Mouse (Mus musculus) thymus, postnatal 25 days (tissue): ENCODE data around the gene Hoxa10.

Experiments
- DNase-seq: peaks from one replicate; pipeline ENCODE4 v3.0.0; 2022

Hoxa10 gene

GRCm38 (mm10) chr6:52216691-52217458 lies 23.8 kb downstream of the Hoxa10 start:
- DNase-seq, result no peak

- DNase-seq, result no peak
Observed at GRCm38 (mm10) chr6:52215771-52216535, 24.7 kb downstream of the Hoxa10 start.

- no peak for DNase-seq
Observed at GRCm38 (mm10) chr6:52215070-52215469, 25.6 kb downstream of the Hoxa10 start.

- no peak for DNase-seq
Observed at GRCm38 (mm10) chr6:52214271-52214670, 26.4 kb downstream of the Hoxa10 start.

- DNase-seq, result peak; percentile 24
Observed at GRCm38 (mm10) chr6:52213119-52213986, 27.3 kb downstream of the Hoxa10 start, which contains the start of the genes Hoxa3 and Gm28308. Gene Hoxa3, minus strand, starts transcription at chr6:52213336. Gene Gm28308, minus strand, starts transcription at chr6:52213339.

GRCm38 (mm10) chr6:52212556-52213118 lies 28.0 kb downstream of the Hoxa10 start:
- peak; percentile 17 for DNase-seq

GRCm38 (mm10) chr6:52211961-52212360 lies 28.7 kb downstream of the Hoxa10 start:
- DNase-seq, result peak; percentile 15

- DNase-seq, result peak; percentile 79
Observed at GRCm38 (mm10) chr6:52211170-52211935, 29.3 kb downstream of the Hoxa10 start.

GRCm38 (mm10) chr6:52209685-52210046 lies 31.0 kb downstream of the Hoxa10 start:
- no peak for DNase-seq

- no peak for DNase-seq
Observed at GRCm38 (mm10) chr6:52208868-52209684, 31.6 kb downstream of the Hoxa10 start.

GRCm38 (mm10) chr6:52208072-52208867 lies 32.4 kb downstream of the Hoxa10 start, which contains the start of gene Hoxa6:
Gene Hoxa6, minus strand, starts transcription at chr6:52208722.
- no peak for DNase-seq

- no peak for DNase-seq
Observed at GRCm38 (mm10) chr6:52207684-52207976, 33.0 kb downstream of the Hoxa10 start.

- no peak for DNase-seq
Observed at GRCm38 (mm10) chr6:52206882-52207683, 33.6 kb downstream of the Hoxa10 start.

- DNase-seq, result no peak
Observed at GRCm38 (mm10) chr6:52205638-52206621, 34.7 kb downstream of the Hoxa10 start.

- DNase-seq, result no peak
Observed at GRCm38 (mm10) chr6:52205221-52205620, 35.4 kb downstream of the Hoxa10 start.

GRCm38 (mm10) chr6:52204050-52204752 lies 36.5 kb downstream of the Hoxa10 start, which contains the start of gene Hoxa5:
Gene Hoxa5, minus strand, starts transcription at chr6:52204587.
- no peak for DNase-seq

- DNase-seq, result no peak
Observed at GRCm38 (mm10) chr6:52203371-52204049, 37.1 kb downstream of the Hoxa10 start.
